Mouse (Mus musculus) megakaryocyte, embryonic 14.5 days (primary cell): ENCODE results near the gene Dock4.

ENCODE experiments used
- FLI1 ChIP-seq: IDR thresholded peaks from 2 replicates; pipeline ENCODE4 v1.6.1; 2012; ENCODE audit warnings: low read length, inconsistent platforms, mixed read lengths
- GATA1 ChIP-seq: IDR thresholded peaks from 3 replicates; pipeline ENCODE4 v1.6.1; 2012; ENCODE audit warnings: mixed read lengths, low read length, inconsistent platforms, borderline replicate concordance

DNA sequence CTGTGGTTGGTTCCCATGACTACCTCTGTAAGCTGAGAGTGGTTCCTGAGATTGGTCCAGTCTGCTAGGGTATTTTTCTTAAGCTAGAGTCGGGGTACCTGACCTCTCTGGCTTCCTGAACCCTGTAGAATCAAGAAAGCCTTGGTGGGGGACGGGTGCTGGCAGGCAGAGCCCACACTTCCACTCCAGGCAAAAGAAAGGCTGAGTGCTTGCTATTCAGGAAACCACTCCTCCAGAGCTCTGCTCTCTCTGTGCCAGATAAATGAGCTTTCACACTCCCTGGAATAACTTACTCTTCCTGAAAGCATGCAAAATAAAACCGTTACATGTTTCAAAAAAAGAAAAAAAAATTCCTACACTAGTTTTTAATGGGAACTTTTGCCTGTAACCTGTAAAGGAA lies 38.5 kb downstream of the Dock4 start:
- no peak for TF ChIP-seq GATA1
- no peak for TF ChIP-seq FLI1
